Mouse (Mus musculus) right cerebral cortex, postnatal 14 days (tissue): ENCODE results near the gene Cnn3.

Source experiments
- DNase-seq: peaks from one replicate; pipeline ENCODE4 v3.0.0; 2022

Cnn3 gene

DNA sequence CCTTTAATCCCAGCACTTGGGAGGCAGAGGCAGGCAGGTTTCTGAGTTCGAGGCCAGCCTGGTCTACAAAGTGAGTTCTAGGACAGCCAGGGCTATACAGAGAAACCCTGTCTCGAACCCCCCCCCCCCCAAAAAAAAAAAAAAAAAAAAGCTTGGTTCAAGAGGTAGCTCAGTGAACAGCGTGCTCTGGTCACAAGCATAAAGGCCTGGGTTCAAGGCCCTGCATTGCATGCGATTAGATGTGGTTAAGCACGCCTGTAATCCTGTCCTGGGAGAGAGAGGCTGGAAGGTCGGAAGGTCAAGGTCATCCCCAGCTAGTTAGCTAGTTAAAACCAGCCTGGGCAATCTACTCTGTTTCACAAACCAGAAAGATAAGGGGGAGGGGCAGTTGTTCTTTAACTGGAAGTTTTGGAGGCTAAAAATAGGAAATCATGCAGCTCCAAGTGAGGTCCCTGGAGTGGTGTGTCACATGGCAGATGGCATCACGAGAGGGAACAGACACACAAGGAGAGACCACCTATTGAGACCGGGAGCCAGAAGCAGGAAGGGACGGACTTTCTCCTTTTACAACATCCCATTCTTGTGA, 7.4 kb upstream of the Cnn3 start:
- DNase-seq = no peak

DNA sequence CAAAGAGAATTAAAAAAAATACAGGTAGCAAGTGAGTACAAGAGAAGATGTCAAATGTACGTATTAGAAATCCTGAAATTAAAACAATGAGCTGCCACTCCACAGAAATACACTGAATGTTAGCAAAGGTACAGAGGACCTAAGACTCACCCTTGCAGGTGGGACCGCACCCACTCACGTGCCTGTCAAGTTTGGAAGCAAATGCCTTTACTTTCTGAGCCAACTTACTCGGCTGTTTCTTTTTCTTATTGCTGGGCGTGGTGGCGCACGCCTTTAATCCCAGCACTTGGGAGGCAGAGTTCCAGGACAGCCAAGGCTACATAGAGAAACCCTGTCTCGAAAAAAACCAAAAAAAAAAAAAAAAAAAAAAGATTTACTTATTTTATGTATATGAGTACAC, 3.9 kb upstream of the Cnn3 start:
- DNase-seq = no peak

- peak; percentile 60 for DNase-seq
These were observed 573 bp downstream of the Cnn3 start for GRCm38 (mm10) chr3:121426621-121427519.

GRCm38 (mm10) chr3:121427520-121427908, 1.2 kb downstream of the Cnn3 start:
- peak; percentile 39 for DNase-seq

GRCm38 (mm10) chr3:121428230-121428629, 1.9 kb downstream of the Cnn3 start:
- DNase-seq = no peak

DNA sequence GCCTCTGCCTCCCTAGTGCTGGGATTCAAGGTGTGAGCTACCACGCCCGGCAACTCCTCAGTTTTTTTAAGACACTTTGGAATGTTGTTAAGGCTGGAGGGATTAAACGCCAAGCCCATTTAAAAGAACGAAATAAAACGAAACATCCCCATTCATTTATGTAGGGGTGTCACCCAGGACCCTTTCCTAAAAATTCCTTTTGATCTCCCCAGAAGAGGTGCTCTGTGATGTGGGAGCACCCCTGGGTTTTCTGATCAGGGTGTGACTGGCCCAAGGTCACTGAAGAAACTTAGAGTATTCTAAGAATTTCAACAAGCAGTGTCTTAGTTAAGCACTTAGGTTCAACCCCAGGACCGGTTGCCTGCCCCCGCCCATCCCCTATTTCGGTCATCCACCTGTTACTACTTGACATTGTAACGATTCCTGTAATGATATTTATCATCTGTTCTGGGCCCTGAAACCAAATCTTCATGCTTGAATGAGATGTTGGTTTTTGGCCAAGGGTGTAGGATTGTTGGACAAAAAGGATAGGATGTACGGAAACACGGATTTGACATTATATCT, 2.5 kb downstream of the Cnn3 start:
- DNase-seq = no peak

DNA sequence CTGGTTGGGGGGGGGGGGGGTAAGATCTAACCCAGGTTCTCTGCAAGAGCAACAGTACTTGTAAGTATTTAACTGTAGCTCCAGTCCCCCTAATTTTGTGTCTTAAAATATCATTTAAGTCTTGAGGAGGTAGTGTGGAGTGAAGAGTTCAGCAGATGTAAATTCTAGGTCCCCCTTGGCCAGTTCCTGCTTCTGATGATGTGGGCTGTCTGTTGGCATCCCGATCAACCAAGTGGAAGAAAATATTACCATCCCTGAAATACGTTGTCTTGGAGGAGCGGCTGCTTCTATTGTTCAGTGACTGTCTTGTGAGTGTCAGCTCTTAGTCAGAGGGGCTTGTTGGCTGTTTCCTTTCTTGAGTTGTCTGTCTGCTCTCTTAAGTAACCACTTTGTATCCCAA, 3.2 kb downstream of the Cnn3 start:
- no peak for DNase-seq

DNA sequence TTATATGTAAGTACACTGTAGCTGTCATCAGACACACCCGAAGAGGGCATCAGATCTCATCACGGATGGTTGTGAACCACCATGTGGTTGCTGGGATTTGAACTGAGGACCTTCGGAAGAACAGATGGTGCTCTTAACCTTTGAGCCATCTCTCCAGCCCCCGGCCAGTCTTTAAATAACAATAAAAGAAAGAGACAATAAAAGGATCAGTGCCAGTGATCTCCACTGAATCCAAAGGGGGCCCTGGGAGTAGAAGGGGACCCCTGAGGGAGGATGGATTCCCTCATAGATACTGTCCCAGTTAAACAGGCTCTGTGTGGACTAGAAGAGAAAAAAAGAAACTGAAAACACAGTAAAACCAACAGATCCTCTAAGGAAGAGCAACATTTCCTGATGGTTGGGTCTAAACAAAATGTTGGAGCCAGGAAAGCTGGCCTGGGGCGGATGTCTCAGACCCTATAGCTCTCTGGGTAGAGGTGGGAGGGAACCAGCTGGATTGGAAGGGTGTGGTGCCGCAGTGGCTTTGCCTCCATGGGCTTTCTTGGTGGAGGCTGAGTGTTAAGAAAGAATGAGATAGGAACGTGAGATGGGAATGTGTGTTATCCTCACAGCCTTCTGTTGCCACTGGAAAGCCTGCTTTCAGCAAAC, 4.1 kb downstream of the Cnn3 start:
- DNase-seq = no peak

DNA sequence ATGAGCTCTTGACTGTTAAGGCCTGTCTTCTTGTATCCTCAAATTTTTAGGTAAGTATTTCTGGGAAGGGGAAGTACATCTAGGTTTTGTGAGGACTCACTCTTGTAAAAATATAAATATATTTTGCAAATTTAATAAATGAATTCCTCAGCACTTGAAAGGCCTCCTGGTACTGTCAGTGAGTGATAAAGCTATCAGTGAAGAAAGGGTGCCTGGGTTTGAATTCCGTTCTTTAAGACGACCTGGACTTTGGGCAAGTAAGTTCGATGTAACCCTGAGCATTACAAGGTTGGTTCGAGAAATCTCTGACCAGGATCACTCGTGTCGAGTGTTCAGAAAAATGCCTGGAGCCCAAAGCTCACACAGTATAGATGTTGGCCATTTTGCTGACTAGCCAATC, 7.1 kb downstream of the Cnn3 start:
- no peak for DNase-seq

GRCm38 (mm10) chr3:121433968-121434533, 7.8 kb downstream of the Cnn3 start:
- DNase-seq = no peak

DNA sequence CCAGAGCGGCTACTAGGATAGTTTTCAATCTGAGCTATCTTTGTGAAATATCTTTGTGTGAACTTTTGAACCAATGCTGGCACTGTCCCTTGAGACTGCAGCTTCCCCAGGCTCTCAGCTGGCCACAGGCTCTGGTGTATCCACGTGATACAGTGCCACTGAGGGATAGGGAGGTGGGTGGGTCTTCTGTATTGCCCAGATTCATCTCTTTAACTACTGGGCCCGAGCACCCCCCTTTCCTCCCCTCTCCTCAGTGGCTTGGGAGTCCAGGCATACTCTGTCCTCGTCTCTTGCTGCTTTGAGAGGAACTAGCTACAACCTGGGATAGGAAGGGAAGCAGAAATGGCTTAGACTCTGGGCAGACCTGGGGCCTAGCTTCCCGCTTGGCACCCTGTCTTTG, 9.0 kb downstream of the Cnn3 start:
- no peak for DNase-seq

DNA sequence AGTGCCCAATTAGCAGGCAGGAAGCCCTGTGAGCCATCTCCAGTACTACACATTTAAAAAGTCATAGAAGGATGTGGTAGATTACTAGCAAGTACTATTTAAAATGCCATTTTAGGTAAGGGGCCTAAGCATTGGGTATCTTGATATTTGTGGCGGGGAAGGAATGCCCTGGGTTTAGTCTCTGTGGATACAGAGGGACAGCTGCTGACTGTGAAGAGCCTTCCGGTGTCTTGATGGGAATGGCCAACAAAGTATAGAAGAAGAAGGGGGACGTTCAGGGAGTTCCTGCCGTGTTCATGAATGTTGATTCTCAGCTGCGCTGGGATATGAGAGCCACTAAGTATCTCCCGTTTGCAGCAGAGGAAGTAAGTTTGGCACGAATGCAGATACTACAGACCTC, 10.8 kb downstream of the Cnn3 start:
- DNase-seq = no peak

- no peak for DNase-seq
These were observed 11.7 kb downstream of the Cnn3 start for GRCm38 (mm10) chr3:121437996-121438395.

DNA sequence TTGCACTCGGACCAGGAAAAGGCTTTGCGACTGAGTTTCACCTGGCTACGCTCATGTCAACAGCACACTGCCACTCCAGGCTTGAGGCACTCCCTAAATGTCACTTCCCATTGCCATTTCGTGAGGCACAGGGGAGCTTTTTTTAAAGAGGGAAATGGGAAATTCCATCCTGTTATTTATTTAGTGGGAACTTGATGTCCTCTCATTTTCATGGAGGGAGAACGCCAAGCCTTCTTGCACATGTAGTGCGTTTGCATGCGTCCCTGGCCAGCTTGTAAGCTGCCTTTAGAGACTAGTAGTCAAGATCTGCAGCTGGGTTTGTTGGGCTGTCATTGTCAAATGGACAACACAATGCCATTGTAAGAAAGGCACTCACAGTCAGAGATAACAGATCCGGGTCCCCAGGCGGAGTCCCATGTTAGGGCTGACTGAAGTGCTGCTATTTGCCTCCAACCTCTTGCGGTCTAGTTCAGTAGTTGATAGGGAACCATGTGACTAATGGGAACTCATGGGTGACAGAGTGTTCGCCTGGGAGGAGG, 13.4 kb downstream of the Cnn3 start:
- no peak for DNase-seq

GRCm38 (mm10) chr3:121441504-121441903, 15.2 kb downstream of the Cnn3 start:
- DNase-seq = no peak

GRCm38 (mm10) chr3:121442288-121442687, 16.0 kb downstream of the Cnn3 start:
- no peak for DNase-seq

DNA sequence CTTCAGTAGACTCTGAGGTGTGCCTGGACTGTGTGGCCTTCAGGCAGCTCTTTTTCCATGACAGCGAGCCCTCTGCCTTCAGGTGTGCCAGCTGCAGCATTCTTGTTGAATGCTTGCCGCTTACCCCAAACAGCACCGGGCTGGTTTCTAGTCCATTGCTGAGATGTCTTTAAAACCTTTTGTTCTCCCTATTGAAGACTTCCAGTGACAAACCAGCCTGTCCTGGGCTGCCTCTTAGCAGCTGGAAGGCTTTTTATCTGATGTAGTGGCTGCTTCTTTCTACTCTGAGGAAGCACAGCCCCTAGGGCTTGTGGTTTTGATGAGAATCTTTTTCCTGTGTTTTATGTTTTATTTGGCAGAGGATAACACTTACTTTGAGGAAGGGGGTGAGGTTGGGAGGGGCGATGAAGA, 17.6 kb downstream of the Cnn3 start:
- no peak for DNase-seq

DNA sequence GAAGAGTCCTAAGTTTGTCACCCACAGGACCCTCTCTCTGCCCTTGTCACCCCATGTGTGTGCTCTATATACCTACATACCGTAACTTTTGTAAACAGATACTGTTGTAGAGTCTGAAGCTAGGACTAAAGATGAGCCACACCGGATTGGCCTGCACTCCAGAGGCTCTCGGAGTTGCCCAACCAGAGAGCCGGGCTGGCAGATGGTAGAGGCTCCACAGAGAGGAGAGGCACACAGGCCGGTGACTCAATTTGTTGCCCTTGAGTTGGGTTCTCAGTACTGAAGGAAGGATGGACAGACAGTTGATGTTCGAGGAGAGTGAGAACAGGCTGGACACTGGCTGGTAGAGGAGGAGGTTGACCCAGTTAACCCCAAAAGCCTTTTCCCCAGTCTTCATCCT, 18.1 kb downstream of the Cnn3 start:
- no peak for DNase-seq

DNA sequence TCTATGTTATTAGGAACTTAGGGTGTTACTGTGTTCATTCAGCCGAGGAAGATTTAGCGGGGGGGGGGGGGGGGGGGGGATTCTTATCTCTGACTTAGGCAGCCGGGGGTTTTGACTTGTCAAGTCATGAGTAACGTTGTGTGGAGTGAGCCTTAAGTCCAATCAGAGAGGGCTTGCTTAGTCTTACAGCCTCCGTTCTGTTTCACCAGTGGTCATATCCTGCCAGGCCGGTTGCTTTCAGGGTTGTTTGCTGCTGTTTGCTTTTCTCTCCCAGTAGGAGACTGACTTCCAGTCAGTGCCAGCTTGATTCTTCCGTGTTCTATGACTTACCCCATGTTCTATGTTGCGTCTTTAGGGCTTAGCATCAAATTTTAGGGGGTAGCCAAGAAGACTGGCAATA, 20.2 kb downstream of the Cnn3 start:
- no peak for DNase-seq

DNA sequence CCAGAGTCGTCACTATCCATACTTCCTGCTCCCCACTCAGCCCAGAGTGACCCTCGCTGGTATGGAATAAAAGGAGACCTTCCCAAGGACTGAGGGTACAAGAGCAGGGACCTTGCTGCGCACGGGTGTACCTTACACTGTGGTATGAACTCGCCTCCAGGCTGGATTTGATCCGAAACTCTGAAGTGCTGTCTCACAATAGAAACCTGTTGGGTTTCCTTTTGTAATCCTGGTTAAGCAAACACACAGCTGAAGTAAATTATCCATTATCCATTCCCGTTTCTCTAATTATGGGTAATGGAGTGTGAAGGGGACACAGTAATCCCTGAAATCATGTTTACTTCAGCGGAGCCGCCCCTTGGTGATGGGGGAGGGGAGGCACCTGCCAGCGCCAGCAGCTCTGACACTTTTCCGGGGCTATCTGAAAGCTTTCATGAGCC, 21.8 kb downstream of the Cnn3 start:
- DNase-seq = no peak

DNA sequence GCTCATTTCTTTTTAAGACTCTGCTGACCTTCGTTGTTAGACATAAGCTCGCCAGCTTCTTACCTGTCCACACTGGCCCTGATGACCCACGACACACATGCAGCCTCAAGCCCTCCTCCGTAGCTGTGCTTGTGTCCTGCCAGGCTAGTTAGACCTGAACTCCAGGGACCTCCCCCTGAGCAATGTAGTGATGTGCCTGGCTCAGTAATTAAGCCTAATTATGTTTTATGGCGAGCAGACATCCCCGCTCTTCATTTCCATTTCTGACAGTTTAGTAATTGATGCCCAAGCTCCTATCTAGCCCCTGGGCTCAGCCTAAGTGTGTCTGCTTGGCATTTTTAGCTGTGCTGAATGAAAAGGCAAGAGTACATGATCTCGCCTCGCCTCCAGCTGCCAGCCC, 22.3 kb downstream of the Cnn3 start:
- DNase-seq = no peak

GRCm38 (mm10) chr3:121449527-121449926, 23.2 kb downstream of the Cnn3 start:
- no peak for DNase-seq

- DNase-seq = no peak
These were observed 25.1 kb downstream of the Cnn3 start for GRCm38 (mm10) chr3:121451404-121451803.
